Mouse (Mus musculus) olfactory bulb, adult 2 months (tissue): ENCODE measurements around the gene Krt87.

ENCODE experiments used
- CTCF ChIP-seq: fragments of 200-500 bp; IDR thresholded peaks from 2 replicates; pipeline ENCODE4 v1.5.1; 2012; ENCODE audit warnings: low read depth, mild to moderate bottlenecking, low read length, moderate library complexity; ENCODE audit not compliant: insufficient read depth
- POLR2A ChIP-seq: fragments of 200-500 bp; IDR thresholded peaks from 2 replicates; pipeline ENCODE4 v1.6.1; 2012; ENCODE audit warnings: mild to moderate bottlenecking, low read depth, low read length, moderate library complexity; ENCODE audit not compliant: insufficient read depth

DNA sequence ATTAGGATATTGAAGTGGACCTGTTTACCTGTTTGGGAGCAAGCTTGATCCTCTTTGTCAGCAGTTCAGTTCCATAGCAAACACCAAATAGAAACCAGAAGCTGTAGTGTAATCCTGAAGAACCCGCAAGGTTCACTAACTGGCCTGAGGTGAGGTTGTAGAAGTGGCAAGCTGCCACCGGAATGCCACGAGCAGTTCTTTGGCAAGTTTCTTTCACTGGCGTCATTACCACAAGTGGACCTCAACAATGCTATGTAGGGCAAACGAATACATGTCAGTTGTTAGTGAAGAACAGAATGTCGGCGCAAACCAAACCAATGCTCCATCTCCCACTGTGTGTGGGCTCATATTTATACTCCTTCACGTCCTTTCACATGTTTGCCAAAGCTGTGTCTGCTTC, 40.3 kb downstream of the Krt87 start:
- TF ChIP-seq CTCF (no peak), POLR2A (no peak)
